Mouse (Mus musculus): ENCODE data around the gene Magea3. TPM values are rescaled to one million over a fixed set of nuclear protein-coding genes. Genes with fewer than 3 reads are reported as not detected.
"Not testable (repeated sequence)": the region's sequence is repeated elsewhere in the genome, so short reads cannot be mapped to it uniquely, and the experiment has no call there.

Magea3 gene
- total RNA-seq (2014; rRNA removed) (not detected in 2 replicates), polyA plus RNA-seq (2012; rRNA removed) (not detected in 2 replicates)

DNA sequence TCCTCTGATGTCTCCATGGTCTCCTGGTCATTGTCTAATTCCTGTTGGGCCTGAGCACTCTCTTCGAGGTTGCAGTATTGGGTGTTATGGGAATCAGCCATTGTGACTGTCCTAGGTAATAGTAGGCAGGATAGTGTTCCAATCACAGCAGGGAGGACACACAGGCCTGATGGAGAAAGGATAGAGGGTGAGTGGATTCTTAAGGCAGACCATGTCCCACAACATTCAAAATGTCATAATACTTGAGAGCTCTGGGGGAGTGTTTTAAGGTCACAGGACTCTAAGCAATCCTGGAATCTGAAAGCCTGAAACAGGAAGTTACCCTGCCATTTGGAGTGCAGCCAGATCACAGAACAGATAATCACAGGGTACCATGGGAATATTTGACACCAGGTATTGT lies at the start of gene Magea3:
Magea3 (minus strand) TSS at position 101 of the 400 bp plus-strand sequence.
- not testable (repeated sequence) for H3K36me3 ChIP-seq (ENCODE audit: control insufficient read depth, insufficient read depth, low read length); H3K4me3 ChIP-seq (ENCODE audit: insufficient read depth, low read depth, low read length); H3K79me2 ChIP-seq (ENCODE audit: control insufficient read depth, insufficient read depth, low read length); DNase-seq (ENCODE audit: extremely low read depth, low read depth, low spot score); H3K27ac ChIP-seq (replicated peaks; ENCODE audit: insufficient read depth, low read depth, low read length); H3K27me3 ChIP-seq (ENCODE audit: control insufficient read depth, insufficient read depth, low read length); H3K4me1 ChIP-seq (ENCODE audit: control insufficient read depth, insufficient read depth, low read length); H3K9ac ChIP-seq (ENCODE audit: low read depth, low read length)
- 21% methylated on average over 1 of the region's 1 CpGs for WGBS

DNA sequence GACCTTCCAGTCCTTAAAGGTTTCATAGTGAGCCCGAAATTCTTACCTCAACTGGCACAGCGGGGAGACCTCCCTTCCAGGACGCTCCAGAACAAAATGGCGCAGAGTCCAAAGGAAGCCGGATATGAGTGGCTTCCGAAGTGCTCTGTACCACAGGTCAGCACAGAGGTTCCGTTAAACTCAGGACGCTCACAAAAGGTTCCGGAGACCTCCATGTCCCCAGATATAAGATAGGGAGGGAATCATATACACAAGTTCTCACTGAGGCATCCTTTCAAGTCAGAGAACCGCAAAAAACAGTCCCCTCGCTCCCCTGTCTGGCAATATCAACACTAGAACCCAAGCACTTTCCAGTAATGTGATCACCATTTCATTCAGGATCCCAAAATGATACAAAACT lies 46.4 kb upstream of the Magea3 start, which contains the start of gene Magea8:
Magea8 (minus strand) TSS at position 101 of the 400 bp plus-strand sequence.
- not testable (repeated sequence) for H3K36me3 ChIP-seq (ENCODE audit: control insufficient read depth, insufficient read depth, low read length); H3K27me3 ChIP-seq (ENCODE audit: control insufficient read depth, insufficient read depth, low read length); DNase-seq (ENCODE audit: extremely low read depth, low read depth, low spot score); H3K9ac ChIP-seq (ENCODE audit: low read depth, low read length); H3K4me1 ChIP-seq (ENCODE audit: control insufficient read depth, insufficient read depth, low read length); H3K4me3 ChIP-seq (ENCODE audit: insufficient read depth, low read depth, low read length); H3K27ac ChIP-seq (replicated peaks; ENCODE audit: insufficient read depth, low read depth, low read length); H3K79me2 ChIP-seq (ENCODE audit: control insufficient read depth, insufficient read depth, low read length)
- WGBS = 84% methylated on average over 11 of the region's 11 CpGs

GRCm38 (mm10) chrX:154935887-154936286 lies 13.4 kb downstream of the Magea3 start, which contains the start of gene Magea6:
TSS of gene Magea6 (minus strand) at chrX:154935987.
- not testable (repeated sequence) for H3K27ac ChIP-seq (replicated peaks; ENCODE audit: insufficient read depth, low read depth, low read length); H3K4me1 ChIP-seq (ENCODE audit: control insufficient read depth, insufficient read depth, low read length)
- 71% methylated on average over 1 of the region's 1 CpGs for WGBS

More at GRCm38 (mm10) chrX:154935887-154936286, 13.4 kb downstream of the Magea3 start, which contains the start of gene Magea6:
- not testable (repeated sequence) for DNase-seq (ENCODE audit: extremely low read depth, low read depth, low spot score); H3K36me3 ChIP-seq (ENCODE audit: control insufficient read depth, insufficient read depth, low read length); H3K27me3 ChIP-seq (ENCODE audit: control insufficient read depth, insufficient read depth, low read length); H3K4me3 ChIP-seq (ENCODE audit: insufficient read depth, low read depth, low read length); H3K9ac ChIP-seq (ENCODE audit: low read depth, low read length); H3K79me2 ChIP-seq (ENCODE audit: control insufficient read depth, insufficient read depth, low read length)

Other genes with a start within 250 kb of the Magea3 start
- not detected in 2 replicates for gene Cldn34b1, start 59.2 kb downstream of the Magea3 start, total RNA-seq (2014; rRNA removed)
- not detected in 2 replicates for gene Cldn34b1, start 59.2 kb downstream of the Magea3 start, polyA plus RNA-seq (2012; rRNA removed)
- gene Magea6, start 13.5 kb downstream of the Magea3 start, total RNA-seq (2014; rRNA removed) = not detected in 2 replicates
- not detected in 2 replicates for gene Magea6, start 13.5 kb downstream of the Magea3 start, polyA plus RNA-seq (2012; rRNA removed)
- not detected in 2 replicates for gene Magea8, start 46.3 kb upstream of the Magea3 start, total RNA-seq (2014; rRNA removed)
- gene Magea8, start 46.3 kb upstream of the Magea3 start, polyA plus RNA-seq (2012; rRNA removed) = not detected in 2 replicates
- not detected in 2 replicates for gene Magea5, start 113.6 kb upstream of the Magea3 start, total RNA-seq (2014; rRNA removed)
- gene Magea5, start 113.6 kb upstream of the Magea3 start, polyA plus RNA-seq (2012; rRNA removed) = not detected in 2 replicates
- not detected in 2 replicates for gene Magea1, start 140.3 kb upstream of the Magea3 start, total RNA-seq (2014; rRNA removed)
- not detected in 2 replicates for gene Magea1, start 140.3 kb upstream of the Magea3 start, polyA plus RNA-seq (2012; rRNA removed)
- gene Magea2, start 144.2 kb upstream of the Magea3 start, total RNA-seq (2014; rRNA removed) = not detected in 2 replicates
- gene Magea2, start 144.2 kb upstream of the Magea3 start, polyA plus RNA-seq (2012; rRNA removed) = not detected in 2 replicates
- not detected in 2 replicates for gene Cldn34b2, start 178.9 kb upstream of the Magea3 start, total RNA-seq (2014; rRNA removed)
- gene Cldn34b2, start 178.9 kb upstream of the Magea3 start, polyA plus RNA-seq (2012; rRNA removed) = not detected in 2 replicates

All from liver, adult 2 months (tissue).